Mouse (Mus musculus): ENCODE data around the gene Klf6. TPM values are rescaled to one million over a fixed set of nuclear protein-coding genes. Genes with fewer than 3 reads are reported as not detected.

The Klf6 gene
- polyA plus RNA-seq, 1 experiment from 2014 or later, result 80.9 TPM

- 13% methylated on average over 10 of the region's 10 CpGs for WGBS
- H3K4me1 ChIP-seq (replicated peaks), result peaks cover 36% of the 10 kb centered on the region
- peaks cover 35% of the 10 kb centered on the region for H3K36me3 ChIP-seq
- H3K9ac ChIP-seq, result peak overlapping the region; percentile 53
- no peaks in the 10 kb centered on the region for H3K27me3 ChIP-seq
- peak overlapping the region; percentile 73 for H3K4me2 ChIP-seq
- H3K9me3 ChIP-seq (replicated peaks), result no peaks in the 10 kb centered on the region
- no peak for ATAC-seq (replicated peaks; ENCODE audit: insufficient number of reproducible peaks, insufficient read depth, low FRiP score, low read depth)
- peak overlapping the region; percentile 96 for H3K27ac ChIP-seq
- H3K4me3 ChIP-seq, result peak overlapping the region; percentile 69
Observed at GRCm38 (mm10) chr13:5864265-5865097, 3.2 kb downstream of the Klf6 start.

- Histone ChIP-seq H3K4me3 (peak overlapping the region; percentile 69), H3K27ac (peak overlapping the region; percentile 96), H3K36me3 (peaks cover 35% of the 10 kb centered on the region), H3K9ac (no peak overlapping the region), H3K9me3 (replicated peaks) (no peaks in the 10 kb centered on the region), H3K4me2 (peak overlapping the region; percentile 73), H3K27me3 (no peaks in the 10 kb centered on the region), H3K4me1 (replicated peaks) (peaks cover 41% of the 10 kb centered on the region)
- WGBS, result 79% methylated on average over 9 of the region's 9 CpGs
- ATAC-seq (replicated peaks; ENCODE audit: insufficient number of reproducible peaks, insufficient read depth, low FRiP score, low read depth), result no peak
Observed at GRCm38 (mm10) chr13:5865098-5865415, 3.8 kb downstream of the Klf6 start.

- Histone ChIP-seq H3K27ac (no peak overlapping the region), H3K9ac (no peak overlapping the region), H3K4me2 (peak overlapping the region; percentile 73; the same call in 1 of the 2 replicates), H3K27me3 (no peaks in the 10 kb centered on the region), H3K4me3 (no peak overlapping the region), H3K4me1 (replicated peaks) (peaks cover 47% of the 10 kb centered on the region), H3K36me3 (peaks cover 35% of the 10 kb centered on the region), H3K9me3 (replicated peaks) (no peaks in the 10 kb centered on the region)
- ATAC-seq (replicated peaks; ENCODE audit: insufficient number of reproducible peaks, insufficient read depth, low FRiP score, low read depth), result no peak
- WGBS, result 70% methylated on average over 6 of the region's 6 CpGs
Observed at GRCm38 (mm10) chr13:5866091-5866490, 4.8 kb downstream of the Klf6 start.

GRCm38 (mm10) chr13:5866532-5866931 lies 5.2 kb downstream of the Klf6 start:
- Histone ChIP-seq H3K36me3 (peaks cover 35% of the 10 kb centered on the region), H3K4me2 (no peak overlapping the region), H3K9me3 (replicated peaks) (no peaks in the 10 kb centered on the region), H3K27me3 (no peaks in the 10 kb centered on the region), H3K9ac (no peak overlapping the region), H3K4me1 (replicated peaks) (peaks cover 48% of the 10 kb centered on the region), H3K27ac (no peak overlapping the region), H3K4me3 (no peak overlapping the region)
- no peak for ATAC-seq (replicated peaks; ENCODE audit: insufficient number of reproducible peaks, insufficient read depth, low FRiP score, low read depth)
- WGBS, result 83% methylated on average over 5 of the region's 5 CpGs

- Histone ChIP-seq H3K4me1 (replicated peaks) (peaks cover 48% of the 10 kb centered on the region), H3K9me3 (replicated peaks) (no peaks in the 10 kb centered on the region), H3K27me3 (no peaks in the 10 kb centered on the region), H3K27ac (peak overlapping the region; percentile 36; the same call in 1 of the 2 replicates), H3K9ac (no peak overlapping the region), H3K36me3 (peaks cover 35% of the 10 kb centered on the region), H3K4me2 (no peak overlapping the region), H3K4me3 (no peak overlapping the region)
- 76% methylated on average over 8 of the region's 8 CpGs for WGBS
- ATAC-seq (replicated peaks; ENCODE audit: insufficient number of reproducible peaks, insufficient read depth, low FRiP score, low read depth), result no peak
Observed at GRCm38 (mm10) chr13:5868376-5868775, 7.1 kb downstream of the Klf6 start.

- Histone ChIP-seq H3K9me3 (replicated peaks) (no peaks in the 10 kb centered on the region), H3K36me3 (peaks cover 35% of the 10 kb centered on the region), H3K4me3 (no peak overlapping the region), H3K4me2 (peak overlapping the region; percentile 23; the same call in 1 of the 2 replicates), H3K4me1 (replicated peaks) (peaks cover 44% of the 10 kb centered on the region), H3K27me3 (no peaks in the 10 kb centered on the region), H3K9ac (no peak overlapping the region), H3K27ac (peak overlapping the region; percentile 77)
- no peak for ATAC-seq (replicated peaks; ENCODE audit: insufficient number of reproducible peaks, insufficient read depth, low FRiP score, low read depth)
- WGBS, result 40% methylated on average over 5 of the region's 5 CpGs
Observed at GRCm38 (mm10) chr13:5869433-5869832, 8.2 kb downstream of the Klf6 start.

GRCm38 (mm10) chr13:5869842-5870241 lies 8.6 kb downstream of the Klf6 start:
- H3K27ac ChIP-seq, result peak overlapping the region; percentile 77
- H3K9me3 ChIP-seq (replicated peaks), result no peaks in the 10 kb centered on the region
- WGBS, result 15% methylated on average over 7 of the region's 7 CpGs
- H3K9ac ChIP-seq, result no peak overlapping the region
- no peak overlapping the region for H3K4me3 ChIP-seq
- ATAC-seq (replicated peaks; ENCODE audit: insufficient number of reproducible peaks, insufficient read depth, low FRiP score, low read depth), result peak; percentile 59; the same call in 1 of the 2 replicates
- H3K27me3 ChIP-seq, result no peaks in the 10 kb centered on the region
- peaks cover 41% of the 10 kb centered on the region for H3K4me1 ChIP-seq (replicated peaks)
- H3K4me2 ChIP-seq, result peak overlapping the region; percentile 23
- peaks cover 35% of the 10 kb centered on the region for H3K36me3 ChIP-seq

- peaks cover 33% of the 10 kb centered on the region for H3K4me1 ChIP-seq (replicated peaks)
- H3K27ac ChIP-seq, result peak overlapping the region; percentile 77
- 22% methylated on average over 15 of the region's 15 CpGs for WGBS
- H3K36me3 ChIP-seq, result peaks cover 28% of the 10 kb centered on the region
- H3K9me3 ChIP-seq (replicated peaks), result no peaks in the 10 kb centered on the region
- peak overlapping the region; percentile 44 for H3K4me2 ChIP-seq
- no peak overlapping the region for H3K4me3 ChIP-seq
- peak; percentile 71 for ATAC-seq (replicated peaks; ENCODE audit: insufficient number of reproducible peaks, insufficient read depth, low FRiP score, low read depth)
- H3K27me3 ChIP-seq, result no peaks in the 10 kb centered on the region
- H3K9ac ChIP-seq, result no peak overlapping the region
Observed at GRCm38 (mm10) chr13:5870382-5871272, 9.3 kb downstream of the Klf6 start.

GRCm38 (mm10) chr13:5871414-5871813 lies 10.1 kb downstream of the Klf6 start:
- Histone ChIP-seq H3K27ac (peak overlapping the region; percentile 77), H3K36me3 (peaks cover 20% of the 10 kb centered on the region), H3K4me1 (replicated peaks) (peaks cover 26% of the 10 kb centered on the region), H3K27me3 (no peaks in the 10 kb centered on the region), H3K4me2 (no peak overlapping the region), H3K4me3 (no peak overlapping the region), H3K9me3 (replicated peaks) (no peaks in the 10 kb centered on the region), H3K9ac (no peak overlapping the region)
- ATAC-seq (replicated peaks; ENCODE audit: insufficient number of reproducible peaks, insufficient read depth, low FRiP score, low read depth), result no peak
- WGBS, result 61% methylated on average over 7 of the region's 7 CpGs

- H3K9me3 ChIP-seq (replicated peaks), result no peaks in the 10 kb centered on the region
- H3K4me3 ChIP-seq, result no peak overlapping the region
- no peak for ATAC-seq (replicated peaks; ENCODE audit: insufficient number of reproducible peaks, insufficient read depth, low FRiP score, low read depth)
- WGBS, result 83% methylated on average over 3 of the region's 3 CpGs
- H3K4me2 ChIP-seq, result no peak overlapping the region
- H3K27ac ChIP-seq, result no peak overlapping the region
- H3K4me1 ChIP-seq (replicated peaks), result peaks cover 18% of the 10 kb centered on the region
- no peaks in the 10 kb centered on the region for H3K27me3 ChIP-seq
- no peak overlapping the region for H3K9ac ChIP-seq
- H3K36me3 ChIP-seq, result peaks cover 1% of the 10 kb centered on the region
Observed at GRCm38 (mm10) chr13:5873681-5874080, 12.4 kb downstream of the Klf6 start.

GRCm38 (mm10) chr13:5875478-5875877 lies 14.2 kb downstream of the Klf6 start:
- Histone ChIP-seq H3K9me3 (replicated peaks) (no peaks in the 10 kb centered on the region), H3K27ac (no peak overlapping the region), H3K9ac (no peak overlapping the region), H3K4me1 (replicated peaks) (peaks cover 7% of the 10 kb centered on the region), H3K4me3 (no peak overlapping the region), H3K36me3 (no peaks in the 10 kb centered on the region), H3K4me2 (no peak overlapping the region), H3K27me3 (no peaks in the 10 kb centered on the region)
- WGBS, result 89% methylated on average over 3 of the region's 3 CpGs
- ATAC-seq (replicated peaks; ENCODE audit: insufficient number of reproducible peaks, insufficient read depth, low FRiP score, low read depth), result no peak
